Mouse (Mus musculus) MEL (cell line): ENCODE measurements around the gene Gpam. TPM values are rescaled to one million over a fixed set of nuclear protein-coding genes. Genes with fewer than 3 reads are reported as not detected.

Experiments used
- DNase-seq: peaks from one replicate; pipeline ENCODE4 v3.0.0; 2011; ENCODE audit warnings: low read depth, low spot score
- H3K27ac ChIP-seq: 2 replicates; pipeline ENCODE4 v1.5.1; 2012; ENCODE audit warnings: low read depth, mild to moderate bottlenecking, control low read depth, low read length, moderate library complexity; ENCODE audit not compliant: control insufficient read depth
- H3K27me3 ChIP-seq, 2 experiments: fragments of 150-350 bp in 1 of 2; sonication (generic) in 1 of 2; 2 replicates each; pipeline ENCODE4 v1.6.1; 2012; ENCODE audit warnings: low read length in 2 of 2, mild to moderate bottlenecking in 2 of 2, improper control_type of control experiment in 1 of 2, moderate library complexity in 1 of 2; ENCODE audit not compliant: insufficient read depth in 2 of 2, control insufficient read depth in 1 of 2
- H3K36me3 ChIP-seq, 2 experiments: 2 replicates each; pipeline ENCODE4 v1.6.1; 2012 to 2014; ENCODE audit warnings: low read length in 2 of 2, improper control_type of control experiment in 1 of 2, inconsistent platforms in 1 of 2, mild to moderate bottlenecking in 1 of 2; ENCODE audit not compliant: insufficient read depth in 2 of 2, control insufficient read depth in 1 of 2
- H3K4me1 ChIP-seq, 2 experiments: fragments of 150-350 bp in 1 of 2; sonication (generic) in 1 of 2; 2 replicates each; pipeline ENCODE4 v1.6.1; 2012; ENCODE audit warnings: low read length in 2 of 2, improper control_type of control experiment in 1 of 2, mild to moderate bottlenecking in 1 of 2; ENCODE audit not compliant: insufficient read depth in 2 of 2, control insufficient read depth in 1 of 2
- H3K4me3 ChIP-seq, 2 experiments: fragments of 150-350 bp in 1 of 2; sonication (generic) in 1 of 2; 2 replicates each; pipeline ENCODE4 v1.5.1; 2012; ENCODE audit warnings: low read depth in 2 of 2, low read length in 2 of 2, mild to moderate bottlenecking in 2 of 2, moderate library complexity in 2 of 2, control low read depth in 1 of 2, improper control_type of control experiment in 1 of 2; ENCODE audit not compliant: control insufficient read depth in 1 of 2, insufficient read depth in 1 of 2
- H3K79me2 ChIP-seq: 2 replicates; pipeline ENCODE4 v1.6.1; 2012; ENCODE audit warnings: mild to moderate bottlenecking, low read length, moderate library complexity; ENCODE audit not compliant: control insufficient read depth, poor library complexity, insufficient read depth
- H3K9ac ChIP-seq: 2 replicates; pipeline ENCODE4 v1.6.1; 2012; ENCODE audit warnings: low read depth, mild to moderate bottlenecking, control low read depth, low read length, moderate library complexity; ENCODE audit not compliant: control insufficient read depth, poor library complexity, severe bottlenecking
- H3K9me3 ChIP-seq: fragments of 150-350 bp; sonication (generic); replicated peaks from 2 replicates; pipeline ENCODE4 v1.6.1; 2012; ENCODE audit warnings: mild to moderate bottlenecking, low read length, improper control_type of control experiment, moderate library complexity; ENCODE audit not compliant: insufficient read depth
- BHLHE40 ChIP-seq: IDR thresholded peaks from 2 replicates; pipeline ENCODE4 v1.6.1; 2012; ENCODE audit warnings: low read depth, mild to moderate bottlenecking, inconsistent platforms, low read length, improper control_type of control experiment, borderline replicate concordance
- CHD1 ChIP-seq: IDR thresholded peaks from 2 replicates; pipeline ENCODE4 v1.6.1; 2012; ENCODE audit warnings: low read depth, mild to moderate bottlenecking, inconsistent platforms, low read length, improper control_type of control experiment
- E2F4 ChIP-seq: IDR thresholded peaks from 2 replicates; pipeline ENCODE4 v1.6.1; 2011; ENCODE audit warnings: low read depth, low read length, improper control_type of control experiment, borderline replicate concordance
- ELF1 ChIP-seq: IDR thresholded peaks from 2 replicates; pipeline ENCODE4 v1.6.1; 2014; ENCODE audit warnings: low read depth, mild to moderate bottlenecking, inconsistent platforms, low read length, improper control_type of control experiment, moderate library complexity
- ETS1 ChIP-seq: IDR thresholded peaks from 2 replicates; pipeline ENCODE4 v1.6.1; 2012; ENCODE audit warnings: low read depth, mild to moderate bottlenecking, inconsistent platforms, low read length, improper control_type of control experiment, moderate library complexity
- HCFC1 ChIP-seq: IDR thresholded peaks from 2 replicates; pipeline ENCODE4 v1.6.1; 2012; ENCODE audit warnings: low read depth, mild to moderate bottlenecking, inconsistent platforms, low read length, improper control_type of control experiment, moderate library complexity
- KAT2A ChIP-seq: conservative IDR thresholded peaks from 2 replicates; pipeline ENCODE4 v1.6.1; 2012; ENCODE audit warnings: low read depth, low read length, improper control_type of control experiment, inconsistent platforms
- MAZ ChIP-seq: IDR thresholded peaks from 2 replicates; pipeline ENCODE4 v1.6.1; 2012; ENCODE audit warnings: low read depth, mild to moderate bottlenecking, inconsistent platforms, low read length, improper control_type of control experiment
- MEF2A ChIP-seq: IDR thresholded peaks from 2 replicates; pipeline ENCODE4 v1.6.1; 2014; ENCODE audit warnings: low read depth, mild to moderate bottlenecking, inconsistent platforms, low read length, improper control_type of control experiment; ENCODE audit not compliant: poor library complexity, insufficient replicate concordance, severe bottlenecking; ENCODE audit errors: extremely low read depth
- MXI1 ChIP-seq: IDR thresholded peaks from 2 replicates; pipeline ENCODE4 v1.6.1; 2011; ENCODE audit warnings: mild to moderate bottlenecking, low read depth, low read length, improper control_type of control experiment
- MYB ChIP-seq: IDR thresholded peaks from 2 replicates; pipeline ENCODE4 v1.6.1; 2011; ENCODE audit warnings: mild to moderate bottlenecking, low read depth, low read length, improper control_type of control experiment
- NRF1 ChIP-seq: IDR thresholded peaks from 2 replicates; pipeline ENCODE4 v1.6.1; 2014; ENCODE audit warnings: low read depth, mild to moderate bottlenecking, inconsistent platforms, low read length, improper control_type of control experiment, moderate library complexity; ENCODE audit not compliant: poor library complexity, insufficient read depth, severe bottlenecking
- POLR2AphosphoS2 ChIP-seq: IDR thresholded peaks from 2 replicates; pipeline ENCODE4 v1.6.1; 2011; ENCODE audit warnings: low read length, improper control_type of control experiment
- POLR2AphosphoS5 ChIP-seq: IDR thresholded peaks from 2 replicates; pipeline ENCODE4 v1.6.1; 2012; ENCODE audit warnings: low read depth, borderline replicate concordance, mild to moderate bottlenecking, inconsistent platforms, low read length, moderate library complexity, mixed read lengths
- RCOR1 ChIP-seq: IDR thresholded peaks from 2 replicates; pipeline ENCODE4 v1.6.1; 2012; ENCODE audit warnings: low read depth, mild to moderate bottlenecking, inconsistent platforms, low read length, improper control_type of control experiment
- SIN3A ChIP-seq: IDR thresholded peaks from 2 replicates; pipeline ENCODE4 v1.6.1; 2012; ENCODE audit warnings: low read length, improper control_type of control experiment, inconsistent platforms
- SMC3 ChIP-seq: IDR thresholded peaks from 2 replicates; pipeline ENCODE4 v1.6.1; 2011; ENCODE audit warnings: low read depth, low read length, improper control_type of control experiment
- TBP ChIP-seq: IDR thresholded peaks from 2 replicates; pipeline ENCODE4 v1.8.0; 2011; ENCODE audit warnings: low read depth, low read length, improper control_type of control experiment
- UBTF ChIP-seq: IDR thresholded peaks from 2 replicates; pipeline ENCODE4 v1.6.1; 2012; ENCODE audit warnings: low read depth, mild to moderate bottlenecking, inconsistent platforms, low read length, improper control_type of control experiment, moderate library complexity, borderline replicate concordance; ENCODE audit not compliant: insufficient read depth
- USF1 ChIP-seq: IDR thresholded peaks from 2 replicates; pipeline ENCODE4 v1.6.1; 2014; ENCODE audit warnings: low read depth, mild to moderate bottlenecking, inconsistent platforms, low read length, improper control_type of control experiment, moderate library complexity
- USF2 ChIP-seq, 2 experiments: IDR thresholded peaks; 2 replicates each; pipeline ENCODE4 v1.6.1; 2011 to 2012; ENCODE audit warnings: improper control_type of control experiment in 2 of 2, low read length in 2 of 2, borderline replicate concordance in 1 of 2, inconsistent platforms in 1 of 2, low read depth in 1 of 2, mild to moderate bottlenecking in 1 of 2; ENCODE audit not compliant: insufficient read depth in 1 of 2
- ZNF384 ChIP-seq: IDR thresholded peaks from 2 replicates; pipeline ENCODE4 v1.6.1; 2012; ENCODE audit warnings: low read depth, mild to moderate bottlenecking, inconsistent platforms, low read length, improper control_type of control experiment
- polyA plus RNA-seq, 2 experiments: library from polyadenylated mRNA; stranded (reverse) in 1 of 2; unstranded in 1 of 2; fragments of >175 nt in 1 of 2; fragments of >200 nt in 1 of 2; gene quantifications; 2 replicates each; pipeline versions ENCODE4 v1.2.1 to v1.2.4; 2012; ENCODE audit warnings: low replicate concordance in 2 of 2, low read depth in 1 of 2; ENCODE audit not compliant: insufficient read length in 2 of 2, insufficient read depth in 1 of 2, missing spikeins in 1 of 2
- total RNA-seq: library from RNA; depleted of rRNA; stranded (reverse); fragments of 300-350 nt; gene quantifications from 2 replicates; pipeline ENCODE4 v1.2.3, GENCODE M21; 2012

Gene Gpam
- total and polyA plus RNA-seq, 3 experiments = 26.2 to 327 (median 37.1) TPM

- TF ChIP-seq E2F4 = no peak
- TF ChIP-seq, all 39 proteins: peak for 0
- H3K27ac ChIP-seq = no peak overlapping the region
- peaks cover 2 to 7% of the 10 kb centered on the region in 2 experiments; a peak in 2 of 4 replicates for H3K27me3 ChIP-seq
- H3K9ac ChIP-seq = no peak overlapping the region
- H3K4me3 ChIP-seq = no peak overlapping the region
- H3K4me1 ChIP-seq = no peaks in the 10 kb centered on the region
- no peak for DNase-seq
- no peaks in the 10 kb centered on the region for H3K9me3 ChIP-seq
- no peaks in the 10 kb centered on the region for H3K36me3 ChIP-seq
- H3K79me2 ChIP-seq = no peaks in the 10 kb centered on the region
These were observed 6.4 kb downstream of the Gpam start for GRCm38 (mm10) chr19:55120518-55121244.

GRCm38 (mm10) chr19:55119541-55119940 is 7.5 kb downstream of the Gpam start:
- H3K4me1 ChIP-seq = no peaks in the 10 kb centered on the region
- DNase-seq = no peak
- no peaks in the 10 kb centered on the region for H3K36me3 ChIP-seq
- peaks cover 2 to 7% of the 10 kb centered on the region in 2 experiments; a peak in 2 of 4 replicates for H3K27me3 ChIP-seq
- H3K4me3 ChIP-seq = no peak overlapping the region
- TF ChIP-seq HCFC1 (no peak), USF2 (IDR thresholded peaks at IDR 0.05; ENCODE audit: borderline replicate concordance in 1 of 2, insufficient read depth in 1 of 2, low read depth in 1 of 2, low read length in 2 of 2) (no peak), TBP (no peak), BHLHE40 (no peak), SIN3A (no peak), CHD1 (no peak), USF1 (no peak), POLR2AphosphoS2 (no peak), RCOR1 (no peak)
- H3K9ac ChIP-seq = no peak overlapping the region
- H3K27ac ChIP-seq = no peak overlapping the region
- no peaks in the 10 kb centered on the region for H3K9me3 ChIP-seq
- H3K79me2 ChIP-seq = no peaks in the 10 kb centered on the region

GRCm38 (mm10) chr19:55117991-55118390 is 9.0 kb downstream of the Gpam start:
- Histone ChIP-seq H3K9ac (no peak overlapping the region), H3K27ac (no peak overlapping the region), H3K4me1 (no peaks in the 10 kb centered on the region), H3K79me2 (no peaks in the 10 kb centered on the region), H3K27me3 (peaks cover 0 to 7% of the 10 kb centered on the region in 2 experiments; a peak in 2 of 4 replicates), H3K9me3 (no peaks in the 10 kb centered on the region), H3K4me3 (no peak overlapping the region), H3K36me3 (no peaks in the 10 kb centered on the region)
- DNase-seq = no peak
- TF ChIP-seq CHD1 = no peak
- no peak for TF ChIP-seq ZNF384
- TF ChIP-seq MXI1 = no peak
- no peak for TF ChIP-seq POLR2AphosphoS2
- no peak for TF ChIP-seq NRF1
- no peak for TF ChIP-seq MEF2A
- no peak for TF ChIP-seq MYB
- no peak for TF ChIP-seq UBTF
- no peak for TF ChIP-seq MAZ
- no peak for TF ChIP-seq POLR2AphosphoS5
- TF ChIP-seq ETS1 = no peak
- no peak for TF ChIP-seq SMC3
- no peak for TF ChIP-seq ELF1
- TF ChIP-seq KAT2A = no peak
- no peak for TF ChIP-seq E2F4
